Mouse (Mus musculus) right cerebral cortex, postnatal 14 days (tissue): ENCODE data around the gene Lelp1.
A peak's percentile ranks its signal among the peaks of the same experiment; 100 is the strongest.

Experiments used
- DNase-seq: peaks from one replicate; pipeline ENCODE4 v3.0.0; 2022

The Lelp1 gene

DNA sequence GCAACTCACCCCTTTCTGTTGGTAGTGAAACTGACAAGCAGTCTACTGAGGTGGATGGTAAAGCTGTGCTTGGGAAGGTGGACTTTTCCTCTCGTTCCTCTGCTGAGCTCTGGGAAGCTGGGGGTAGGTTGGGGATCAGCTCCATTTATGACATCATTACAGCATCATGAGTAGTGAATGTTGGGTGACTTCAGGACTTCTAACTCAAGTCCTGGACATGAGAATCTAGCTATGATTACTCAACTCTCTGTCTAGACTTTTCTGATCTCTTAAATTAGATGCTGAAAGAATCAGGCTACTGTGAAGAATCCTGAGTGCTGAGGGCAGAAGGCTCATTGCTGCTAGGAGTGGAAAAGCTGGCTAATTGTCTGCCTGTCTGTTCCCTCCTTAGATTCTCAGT, at the start of gene Lelp1:
TSS of gene Lelp1 (minus strand) at position 101 of the 400 bp plus-strand sequence.
- no peak for DNase-seq

DNA sequence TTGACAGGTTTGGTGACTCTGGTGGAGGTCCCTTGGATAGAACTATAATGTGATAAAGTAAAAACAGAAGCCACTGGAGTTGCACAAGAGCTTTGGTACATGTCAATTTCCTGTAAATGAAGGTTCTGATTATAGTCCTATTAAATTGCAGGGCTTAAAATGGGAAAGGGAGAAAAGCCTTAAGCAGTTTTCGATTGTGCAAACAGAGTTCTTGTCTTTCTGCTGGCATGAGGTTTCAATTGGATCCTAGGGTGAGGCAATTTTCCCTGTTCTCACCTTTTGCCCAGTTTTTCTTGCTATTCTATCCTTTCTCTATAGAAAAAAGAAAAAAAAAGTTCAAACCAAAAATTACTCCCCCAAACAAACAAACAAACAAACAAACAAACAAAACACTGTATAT, 34.3 kb upstream of the Lelp1 start:
- no peak for DNase-seq

DNA sequence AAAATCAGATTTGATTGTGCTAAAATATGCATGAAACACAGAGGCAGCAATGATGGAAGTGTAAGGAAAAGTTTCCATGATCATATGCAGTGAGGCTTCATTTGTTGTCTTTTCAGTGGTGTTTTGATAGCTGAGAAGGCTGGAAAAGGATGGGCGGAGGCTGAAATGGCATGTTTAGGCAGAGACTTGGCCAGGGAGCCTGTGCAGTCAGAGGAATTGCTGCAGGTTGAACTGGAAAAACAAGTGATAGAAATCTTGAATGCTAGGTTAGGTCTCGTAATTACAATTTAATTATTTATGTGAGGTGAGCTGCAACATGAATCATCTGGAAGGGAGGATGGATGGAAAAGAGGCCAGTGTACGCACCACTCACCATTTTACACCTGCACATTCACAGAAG, 27.3 kb upstream of the Lelp1 start:
- no peak for DNase-seq

DNA sequence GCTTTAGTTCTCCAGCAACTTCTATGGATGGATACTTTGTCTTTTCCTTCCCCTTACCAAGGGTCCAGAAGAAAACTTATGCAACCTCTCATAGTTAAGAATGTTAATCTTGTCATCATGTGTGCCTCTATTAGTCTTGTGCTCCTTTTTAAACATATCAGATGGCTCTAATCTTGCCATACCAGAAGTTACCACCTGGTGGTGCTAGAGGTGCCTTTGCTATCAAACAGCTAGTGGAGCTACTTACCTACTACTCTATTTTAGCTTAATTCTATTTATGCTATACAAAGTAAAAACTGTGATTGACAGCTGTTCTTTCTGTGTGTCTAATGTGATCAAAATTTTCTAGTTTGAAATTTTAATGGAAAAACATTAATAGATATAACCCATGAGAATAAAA, 10.8 kb upstream of the Lelp1 start:
- DNase-seq, result peak; percentile 42

DNA sequence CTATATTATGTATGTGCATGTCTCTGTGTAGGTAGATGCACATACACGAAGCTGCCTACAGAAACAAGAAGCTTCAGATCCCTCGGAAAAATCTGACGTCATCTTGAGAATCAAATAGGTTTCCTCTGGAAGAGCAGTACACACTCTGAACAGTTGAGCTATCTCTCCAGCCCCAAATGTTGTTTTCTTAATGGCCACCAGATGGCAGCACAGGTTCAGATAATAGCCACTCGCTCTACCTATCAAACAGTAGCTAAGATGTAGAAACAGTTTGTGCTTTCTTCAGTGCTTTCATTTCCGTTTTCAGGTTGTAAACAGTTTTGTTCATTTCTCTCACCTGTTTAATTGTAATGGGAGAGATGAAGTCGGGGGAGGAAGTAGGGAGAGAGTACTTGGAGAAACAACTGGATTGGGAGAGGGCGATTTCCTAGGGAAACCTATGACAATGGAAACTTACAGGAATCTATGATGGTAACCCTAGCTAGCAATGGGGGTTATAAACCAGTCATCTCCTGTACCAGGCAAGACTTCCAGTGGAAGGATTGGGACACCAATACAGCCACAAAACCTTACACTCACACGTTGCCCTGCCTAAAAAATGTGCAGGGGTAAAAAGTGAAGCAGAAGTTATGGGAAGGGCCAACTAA, 8.2 kb upstream of the Lelp1 start:
- peak; percentile 35 for DNase-seq

DNA sequence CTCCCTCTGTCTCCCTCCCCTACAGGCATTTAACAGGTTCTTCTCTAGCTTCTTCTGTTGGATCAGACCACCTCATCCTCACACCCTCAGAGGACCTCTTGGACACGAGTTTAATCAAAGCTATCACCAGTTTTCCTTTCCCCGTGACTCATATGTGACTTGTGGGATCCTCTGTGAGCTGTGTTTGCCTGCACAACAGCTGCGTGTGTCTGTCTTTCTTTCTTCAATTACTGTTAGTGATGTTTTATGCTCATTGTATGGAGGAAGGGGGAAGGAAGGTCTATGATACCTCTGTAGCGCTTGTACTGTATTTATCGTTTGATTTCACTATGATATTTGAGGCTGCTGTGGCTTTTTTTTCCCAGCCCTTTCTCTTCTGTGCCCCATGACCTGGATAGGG, 5.4 kb upstream of the Lelp1 start:
- DNase-seq, result no peak

DNA sequence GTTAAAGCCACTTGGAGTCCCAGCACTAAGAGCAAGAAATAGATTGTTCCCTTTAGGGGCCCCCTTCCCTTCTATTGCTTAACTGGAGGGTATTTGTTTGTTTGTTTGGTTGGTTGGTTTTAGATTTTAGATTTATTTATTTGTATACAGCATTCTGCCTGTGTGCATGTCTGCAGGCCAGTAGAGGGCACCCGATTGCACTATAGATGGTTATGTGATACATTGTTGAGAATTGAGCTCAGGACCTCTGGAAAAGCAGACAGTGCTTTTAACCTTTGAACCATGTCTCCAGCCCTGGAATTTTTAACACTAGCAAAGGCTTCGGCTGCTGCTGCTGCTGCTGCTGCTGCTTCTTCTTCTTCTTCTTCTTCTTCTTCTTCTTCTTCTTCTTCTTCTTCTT, 4.9 kb upstream of the Lelp1 start:
- DNase-seq, result no peak

DNA sequence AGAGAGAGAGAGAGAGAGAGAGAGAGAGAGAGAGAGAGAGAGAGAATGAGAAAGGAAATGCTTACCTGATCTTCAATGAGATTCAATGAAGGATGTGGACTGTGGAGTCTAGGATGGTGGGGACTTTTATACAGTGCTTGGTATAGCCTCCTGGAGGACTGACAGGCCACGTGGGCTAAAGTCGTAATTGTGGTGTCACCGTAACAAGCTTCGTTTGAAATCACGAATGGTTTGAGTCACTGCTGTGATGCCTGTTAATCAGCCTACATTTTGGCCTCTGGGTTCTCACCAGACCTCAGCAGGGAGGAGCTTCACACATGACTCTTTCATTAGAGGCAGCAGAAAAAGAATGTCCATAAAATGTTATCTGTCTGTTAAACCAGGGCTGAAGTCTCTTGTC, 18.7 kb downstream of the Lelp1 start, which contains the start of gene Prr9:
TSS of gene Prr9 (minus strand) at position 101 of the 400 bp plus-strand sequence.
- DNase-seq, result no peak

DNA sequence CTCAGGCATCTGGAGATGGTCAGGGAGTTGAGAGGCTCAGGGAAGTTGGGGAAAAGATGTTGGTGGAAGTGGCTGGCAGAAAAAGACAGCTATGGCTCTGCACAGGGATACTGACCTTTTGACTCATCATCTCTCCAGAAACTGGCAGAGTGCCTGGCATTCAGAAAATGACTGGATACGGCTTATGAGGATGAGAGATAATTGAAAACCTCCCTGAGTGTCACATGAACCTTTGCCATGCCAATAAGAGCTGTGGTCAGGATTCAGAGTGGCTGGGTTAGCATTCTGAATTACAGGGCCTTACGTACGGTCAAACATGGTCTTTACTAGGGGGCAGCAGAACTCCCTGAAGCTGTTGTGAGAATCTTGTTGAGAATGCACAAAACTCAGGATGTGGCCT, 21.6 kb downstream of the Lelp1 start:
- DNase-seq, result no peak

DNA sequence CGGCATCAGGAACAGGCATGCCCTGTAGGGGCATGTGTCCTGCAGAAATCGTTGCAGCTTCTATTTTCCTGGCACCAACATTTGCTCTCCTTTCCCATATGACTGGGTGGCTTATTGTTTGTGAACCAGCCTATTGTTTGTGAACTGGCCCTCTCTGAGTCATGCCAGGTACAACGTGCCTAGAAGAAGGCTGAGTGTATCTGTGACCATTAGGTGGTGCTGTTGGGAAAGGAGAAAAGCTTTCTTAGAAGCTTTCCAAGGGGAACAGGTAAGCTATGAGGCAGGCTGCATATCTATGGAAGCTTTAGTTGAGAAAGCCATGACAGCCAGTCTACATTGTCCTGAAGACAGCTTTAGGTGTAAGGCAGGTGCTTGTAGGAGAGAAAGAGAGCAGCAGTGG, 24.6 kb downstream of the Lelp1 start:
- no peak for DNase-seq

DNA sequence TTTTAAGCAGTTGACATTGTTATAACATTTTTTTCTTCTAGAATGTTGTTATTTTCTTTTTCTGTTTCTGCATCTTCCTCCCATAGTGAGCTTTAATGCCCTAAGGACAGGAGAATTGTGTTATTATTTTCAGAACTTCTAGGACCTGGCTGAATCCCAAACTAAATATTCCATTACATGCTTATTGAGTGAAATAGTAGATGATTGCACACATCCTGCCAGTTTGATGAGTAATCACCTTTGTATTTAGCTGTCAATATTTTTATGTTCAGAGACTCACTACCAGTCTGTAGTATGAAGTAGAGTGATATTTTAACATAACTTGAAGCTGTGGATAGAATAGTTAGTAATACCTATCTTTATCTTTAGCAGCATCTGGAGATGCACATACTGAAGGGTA, 31.0 kb downstream of the Lelp1 start:
- DNase-seq, result no peak

DNA sequence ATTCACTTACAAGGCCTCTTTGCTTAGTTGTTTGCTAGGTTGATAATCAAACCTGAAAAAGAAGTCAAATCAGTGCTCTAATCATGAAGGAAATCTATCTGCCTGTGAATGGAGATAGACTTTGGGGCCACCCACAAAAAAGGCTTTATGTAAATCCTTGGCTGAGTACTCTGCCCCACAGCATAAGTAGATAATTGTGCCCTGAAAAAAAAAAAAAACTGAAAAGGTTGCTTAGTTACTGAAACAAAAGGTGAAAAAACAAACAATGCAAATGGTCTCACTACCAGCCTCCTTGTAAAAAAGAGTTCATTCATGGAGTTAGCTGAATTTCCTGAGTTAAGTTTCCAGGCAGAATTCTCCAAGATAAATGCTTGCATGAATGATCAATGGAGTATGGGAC, 31.8 kb downstream of the Lelp1 start:
- DNase-seq, result no peak

DNA sequence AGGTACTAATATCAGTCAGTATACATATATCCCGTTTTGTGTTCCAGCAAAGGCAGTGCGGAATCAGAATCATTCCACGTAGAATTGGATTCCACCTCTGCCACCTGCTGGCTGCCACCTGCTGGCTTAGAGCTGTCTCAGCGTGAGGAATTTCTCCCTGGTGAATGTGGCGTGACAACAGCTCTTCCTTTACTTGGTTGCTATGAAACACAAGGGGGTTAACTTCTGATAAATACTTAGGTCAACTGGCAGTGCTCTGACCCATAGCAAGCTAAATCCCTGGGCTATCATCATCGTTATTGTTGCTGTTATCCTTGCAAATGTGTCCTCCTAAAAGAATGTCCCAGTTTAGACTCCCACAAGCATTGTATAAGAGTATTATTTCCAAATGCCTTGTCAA, 36.0 kb downstream of the Lelp1 start:
- peak; percentile 25 for DNase-seq
